Mouse (Mus musculus) bone marrow macrophage, adult 2 months (primary cell): ENCODE data around the gene Catsperg1.

Source experiments
- CTCF ChIP-seq: IDR thresholded peaks from 2 replicates; pipeline ENCODE4 v1.5.1; 2012; ENCODE audit warnings: low read depth, mild to moderate bottlenecking, low read length, moderate library complexity
- POLR2A ChIP-seq: IDR thresholded peaks from 2 replicates; pipeline ENCODE4 v1.6.1; 2012; ENCODE audit warnings: mild to moderate bottlenecking, low read depth, low read length, borderline replicate concordance

DNA sequence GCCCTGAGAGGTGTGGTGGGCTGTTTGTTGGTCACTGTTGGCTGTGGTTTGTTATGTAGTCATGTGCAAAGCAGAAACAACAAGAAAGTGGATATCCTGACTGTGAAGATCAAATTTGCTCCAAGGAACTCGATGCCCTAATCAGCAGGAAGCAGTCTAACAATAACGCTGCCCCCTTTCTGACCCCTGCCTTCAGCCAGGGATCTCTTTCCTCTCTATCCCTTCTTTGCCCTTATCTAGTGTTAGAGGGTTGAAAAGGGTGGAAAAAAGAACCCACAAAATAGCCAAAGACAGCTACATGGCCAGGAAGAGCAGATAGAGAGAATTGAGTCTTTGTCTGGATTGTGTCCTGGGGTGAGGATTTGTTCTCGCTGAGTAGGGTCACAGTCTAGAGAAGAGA is 16.7 kb upstream of the Catsperg1 start:
- no peak for TF ChIP-seq CTCF
- no peak for TF ChIP-seq POLR2A
